Mouse (Mus musculus) left cerebral cortex, adult 18-20 months (tissue): ENCODE measurements at regions not wholly inside any gene's neighbourhood (a gene's known extent, or its start where the extent isn't known, plus 50 kb on each side); places are given as distances from the start of the nearest gene placed in this dataset.
A peak's percentile ranks its signal among the peaks of the same experiment; 100 is the strongest.

Experiments
- DNase-seq, 2 experiments: peaks; one replicate each; pipeline ENCODE4 v3.0.0; 2021 to 2022; ENCODE audit warnings: low spot score in 2 of 2, mixed read lengths in 1 of 2

DNA sequence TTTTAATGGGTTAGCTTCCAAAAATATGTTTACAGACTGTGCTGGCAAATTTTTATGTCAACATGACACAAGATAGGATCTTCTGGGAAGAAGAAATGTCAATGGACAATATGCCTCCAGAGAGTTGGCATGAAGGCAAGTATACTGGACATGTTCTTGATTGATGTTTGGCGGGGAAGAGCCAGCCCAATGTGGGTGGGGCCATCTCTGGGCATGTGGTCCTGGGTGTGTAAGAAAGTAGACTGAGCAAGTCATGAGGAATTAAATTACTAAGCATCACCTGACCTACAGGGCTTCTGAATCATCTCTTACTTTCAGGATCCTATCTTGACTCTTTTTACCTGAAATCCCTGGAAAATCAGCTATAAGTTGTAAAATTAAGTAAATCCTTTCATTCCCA lies 525.0 kb upstream of the Grm7 start:
- DNase-seq: no peak

DNA sequence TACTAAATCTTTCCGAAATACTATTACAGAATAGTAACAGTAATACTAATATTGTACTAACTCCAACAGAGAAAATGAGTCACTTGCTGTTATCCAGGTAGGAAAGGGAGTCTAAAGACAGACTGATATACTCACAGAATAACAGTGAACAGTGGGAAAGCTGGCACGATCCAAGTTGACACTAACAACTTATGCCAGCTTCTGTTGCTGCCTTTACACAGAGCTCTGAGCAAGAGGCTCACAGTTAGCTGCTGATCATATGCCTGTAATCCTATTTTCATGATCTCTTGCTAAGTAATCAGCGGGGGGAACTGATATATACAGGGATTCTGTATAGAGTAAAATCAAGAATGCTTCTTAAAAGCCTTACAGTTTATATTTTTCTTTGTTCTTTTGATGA lies 513.1 kb upstream of the Grm7 start:
- no peak for DNase-seq

DNA sequence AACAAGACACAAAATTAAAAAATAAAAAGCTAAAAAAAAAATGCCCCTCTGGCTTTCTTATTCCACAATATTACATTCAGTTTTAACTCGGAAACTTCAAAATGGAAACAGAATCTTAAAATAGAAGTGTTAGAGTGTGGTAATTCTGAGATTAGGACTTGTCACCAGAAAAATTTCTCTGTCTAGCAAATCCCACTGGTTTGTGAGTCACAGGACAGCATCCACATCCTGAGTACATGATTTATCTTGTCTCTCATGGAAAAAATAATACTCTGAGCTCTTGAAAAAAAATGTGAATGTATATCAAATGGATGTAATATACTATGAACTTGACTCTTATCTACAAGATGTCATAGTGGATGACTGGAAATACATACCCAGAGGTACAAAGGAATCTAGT lies 511.8 kb upstream of the Grm7 start:
- DNase-seq: no peak

DNA sequence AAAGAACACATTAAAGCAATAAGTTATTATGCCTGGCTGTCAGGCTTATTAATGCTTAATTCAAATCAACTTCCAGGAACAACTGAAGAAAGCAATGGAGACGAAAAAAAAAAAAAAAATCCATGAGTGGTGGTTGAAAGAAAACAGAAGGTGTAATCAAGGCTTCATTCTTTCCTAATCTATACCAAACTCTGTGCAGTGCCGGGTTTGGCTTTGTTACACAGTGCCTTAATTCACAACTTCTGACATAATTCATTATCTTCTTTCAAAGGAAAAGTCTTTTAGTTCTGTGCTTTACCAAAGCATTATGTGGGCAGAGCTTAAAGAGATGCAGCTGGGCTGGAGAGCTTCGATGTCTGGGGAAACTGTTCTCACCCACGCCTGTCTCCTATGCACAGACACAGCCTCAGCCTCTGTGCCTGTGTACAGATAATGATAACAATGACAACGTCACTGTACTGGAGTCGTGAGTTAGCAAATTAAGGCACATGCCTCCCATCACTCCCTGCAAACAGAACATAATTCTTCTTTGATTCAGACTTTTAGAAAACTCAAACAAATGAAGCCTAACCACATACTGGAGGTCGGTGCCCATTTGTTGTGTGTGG lies 508.2 kb upstream of the Grm7 start:
- peak; percentile 24 to 60 for DNase-seq

DNA sequence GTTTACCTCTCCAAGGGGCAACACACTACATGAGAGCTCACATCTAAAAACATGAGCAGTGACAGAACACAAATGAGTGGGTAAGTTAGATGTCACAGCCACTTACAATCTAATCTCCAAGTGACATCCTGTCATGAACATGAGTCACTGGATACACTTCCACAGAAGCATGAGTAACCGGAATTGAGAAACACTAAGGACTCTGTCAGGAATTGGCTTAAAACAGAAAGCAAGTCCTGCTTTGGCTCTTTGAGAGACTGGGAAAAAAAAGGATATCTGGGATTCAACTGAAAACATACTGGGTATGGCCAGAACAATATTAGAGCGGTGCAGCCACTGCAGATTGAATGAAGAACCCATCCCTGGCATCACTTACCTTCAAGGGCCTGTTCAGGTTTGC lies 506.0 kb upstream of the Grm7 start:
- no peak for DNase-seq

DNA sequence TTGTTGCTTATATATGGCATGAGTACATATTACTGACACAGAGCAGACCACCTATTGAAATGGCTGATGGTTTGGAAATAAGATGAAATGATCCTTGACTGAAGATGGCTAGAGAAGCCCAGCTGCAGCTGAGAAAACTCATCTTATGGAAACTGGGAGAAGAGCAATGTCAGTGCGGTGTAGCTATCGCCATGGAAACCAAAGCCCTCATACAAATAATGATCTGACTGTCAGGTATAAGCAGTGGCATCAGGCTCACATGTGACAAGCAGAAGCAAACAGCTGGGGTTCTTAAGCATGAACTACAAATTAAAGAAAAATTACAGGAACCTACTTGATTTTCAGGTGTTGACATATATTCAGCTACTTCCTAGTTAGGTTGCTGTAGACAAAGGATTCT lies 476.8 kb upstream of the Grm7 start:
- no peak for DNase-seq

DNA sequence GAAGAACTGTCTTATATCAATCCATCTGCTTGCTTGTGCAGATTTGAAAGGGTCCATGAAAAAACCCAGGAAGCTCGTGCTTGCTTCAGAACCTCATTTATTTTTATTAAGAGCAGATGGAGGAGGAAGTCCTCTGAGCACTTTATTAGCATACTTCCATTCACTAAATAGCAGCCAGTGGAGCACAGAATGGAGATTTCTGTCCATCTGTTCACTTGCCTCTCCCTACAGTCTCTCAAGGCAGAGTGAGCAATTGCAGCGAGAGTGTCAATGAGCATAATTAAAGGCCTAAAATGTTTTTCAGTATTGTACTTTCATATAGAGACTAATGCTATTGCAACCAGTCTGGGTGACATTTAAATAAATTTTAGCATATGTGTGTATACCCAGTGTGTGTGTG lies 439.4 kb upstream of the Grm7 start:
- no peak for DNase-seq

DNA sequence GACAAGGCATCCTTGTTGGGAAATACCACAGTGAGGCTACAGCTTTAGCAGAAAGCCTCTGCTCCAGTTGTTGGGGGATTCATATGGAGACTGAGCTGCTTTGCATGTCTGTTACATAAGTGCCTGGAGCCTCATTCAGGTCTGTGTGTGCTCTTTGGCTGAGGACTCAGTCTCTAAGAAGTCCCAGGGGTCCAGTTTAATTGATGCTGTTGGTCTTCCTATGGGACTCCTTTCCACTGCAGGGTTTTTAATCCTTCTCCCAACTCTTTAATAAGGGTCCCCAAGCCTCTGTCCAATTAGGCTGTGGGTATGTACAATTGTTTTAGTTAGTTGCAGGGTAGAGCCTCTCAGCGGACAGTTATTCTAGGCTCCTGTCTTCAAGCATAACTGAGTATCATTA lies 436.6 kb upstream of the Grm7 start:
- no peak for DNase-seq

DNA sequence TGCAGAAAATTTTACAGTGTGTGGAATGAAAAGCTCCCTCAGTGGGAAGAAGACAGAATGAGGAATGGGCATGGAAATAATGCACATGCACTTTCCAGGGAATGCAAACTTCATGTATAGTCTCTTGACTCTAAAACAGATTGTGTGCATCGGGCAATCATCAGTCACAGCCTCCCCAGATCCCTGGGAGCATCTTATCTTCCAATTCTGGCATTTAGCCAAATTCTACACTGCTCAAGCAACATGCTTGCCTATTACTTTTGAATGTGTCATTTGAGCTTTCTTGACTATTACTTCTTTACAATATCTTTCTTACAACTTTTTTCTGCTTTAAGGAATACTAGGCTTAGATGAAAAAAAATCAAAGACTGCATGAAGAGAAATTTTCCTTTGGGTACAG lies 397.9 kb upstream of the Grm7 start:
- no peak for DNase-seq

DNA sequence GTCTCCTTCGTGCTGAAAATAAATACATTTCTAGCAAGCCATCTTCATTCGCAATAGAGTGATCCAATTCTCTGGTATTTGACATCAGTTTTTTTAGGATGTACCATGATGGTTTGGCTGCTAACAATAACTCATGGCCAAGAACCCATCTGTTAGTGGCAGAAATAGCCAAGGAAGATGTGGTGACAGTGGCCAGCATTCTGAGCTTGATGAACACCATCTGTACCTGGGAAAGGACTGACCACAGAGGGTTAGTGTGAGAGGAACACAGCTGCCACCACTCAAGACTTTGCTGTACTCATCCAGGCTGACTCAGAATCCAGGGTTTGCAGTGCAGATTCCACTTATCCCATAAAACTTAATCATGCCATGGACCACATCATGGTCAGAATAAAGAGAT lies 348.8 kb upstream of the Grm7 start:
- peak in 1 of 2 experiments; percentile 5 for DNase-seq
